8 mouse cellular contexts compared by ENCODE assay signal in the genomic region with DNA sequence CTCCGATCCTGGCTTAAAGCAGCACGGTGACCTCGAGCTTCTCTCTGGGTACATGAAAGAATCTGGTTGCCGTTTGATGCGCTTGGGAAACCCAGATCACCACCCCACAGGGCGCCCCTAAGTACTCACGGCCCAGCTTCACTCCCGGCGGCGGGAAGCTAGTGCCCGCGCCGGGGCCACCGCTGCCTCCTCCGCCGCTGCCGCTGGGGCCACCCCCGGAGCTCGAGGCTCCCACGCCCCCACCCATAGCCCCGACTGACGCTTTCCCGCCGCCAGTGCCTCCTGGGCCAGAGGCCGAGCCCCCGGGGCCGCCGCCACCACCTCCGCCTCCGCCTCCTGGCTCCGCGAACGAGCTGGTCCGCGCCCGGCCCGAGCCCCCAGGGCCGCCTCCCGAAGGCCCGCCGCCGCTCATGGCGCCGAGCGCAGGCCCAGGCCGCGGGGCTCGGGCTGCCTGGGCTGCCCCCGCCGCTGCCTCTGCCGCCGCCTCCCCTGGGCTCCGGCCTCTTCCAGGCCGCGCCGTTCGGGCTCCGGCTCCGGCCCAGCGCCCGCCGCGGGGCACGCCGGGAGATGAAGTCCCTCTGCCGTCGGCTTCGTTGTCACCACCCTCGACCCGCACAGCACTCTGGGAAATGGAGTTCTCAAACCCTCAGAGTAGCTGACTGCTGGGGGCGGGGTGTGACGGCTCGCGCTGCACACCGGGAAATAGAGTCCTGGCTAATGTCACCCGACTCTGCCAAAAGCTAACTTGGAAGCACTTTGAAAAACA. TPM values are rescaled to one million over a fixed set of nuclear protein-coding genes. Genes with fewer than 3 reads are reported as not detected.
DNase-seq lines count a peak whose midpoint lies in the region; ATAC-seq and TF ChIP-seq lines count a peak whose summit lies in the region.

A gene (minus strand): TSS at position 603 of the 766 bp plus-strand sequence.

- peak within 1 kb of the TSS; percentile 94 for H3K9ac ChIP-seq in heart, embryonic 12.5 days
- peak within 1 kb of the TSS; percentile 98 for H3K9ac ChIP-seq in liver, embryonic 12.5 days

- H3K4me2 ChIP-seq in heart, embryonic 12.5 days, result peak within 1 kb of the TSS; percentile 82
- peak within 1 kb of the TSS; percentile 91 for H3K4me2 ChIP-seq in liver, embryonic 12.5 days

- DNase-seq in B cell, adult 2 months, result peak; percentile 97 to 98
- peak; percentile 99 for DNase-seq in kidney, postnatal 10 days
- DNase-seq in natural killer cell, adult 2 months (ENCODE audit: low spot score in 2 of 2), result peak; percentile 96

- H3K9me3 ChIP-seq in heart, embryonic 12.5 days (replicated peaks), result no peaks in the 10 kb centered on the region
- H3K9me3 ChIP-seq in liver, embryonic 12.5 days (replicated peaks), result no peaks in the 10 kb centered on the region

- peak within 1 kb of the TSS; percentile 84 for H3K4me3 ChIP-seq in bone marrow, adult 2 months (replicated peaks; ENCODE audit: control insufficient read depth, low read depth, low read length)
- peak within 1 kb of the TSS; percentile 77 for H3K4me3 ChIP-seq in heart, embryonic 12.5 days
- peak within 1 kb of the TSS; percentile 90 for H3K4me3 ChIP-seq in liver, embryonic 12.5 days
- H3K4me3 ChIP-seq in testis, adult 2 months (ENCODE audit: control insufficient read depth, low read depth, low read length), result peak within 1 kb of the TSS; percentile 86

- H3K36me3 ChIP-seq in heart, embryonic 12.5 days, result peaks cover 30% of the 10 kb centered on the region
- H3K36me3 ChIP-seq in liver, embryonic 12.5 days, result peaks cover 40% of the 10 kb centered on the region
- no peaks in the 10 kb centered on the region; the same call in none of the 2 replicates for H3K36me3 ChIP-seq in testis, adult 2 months (ENCODE audit: control insufficient read depth, insufficient read depth, low read length)

- ATAC-seq in erythroid progenitor cell, adult 5-6 weeks (replicated peaks; ENCODE audit: low FRiP score, poor library complexity, severe bottlenecking), result peak; percentile 73
- peak; percentile 91 for ATAC-seq in heart, embryonic 12.5 days (ENCODE audit: insufficient number of reproducible peaks, low FRiP score)
- ATAC-seq in liver, embryonic 12.5 days, result peak; percentile 82

- under 1% methylated on average over 75 of the region's 76 CpGs for WGBS in bone marrow, adult 2 months
- WGBS in heart, embryonic 12.5 days, result 0% methylated on average over 66 of the region's 76 CpGs
- WGBS in liver, embryonic 12.5 days (ENCODE audit: insufficient replicate concordance), result under 1% methylated on average over 54 of the region's 76 CpGs

- H3K27ac ChIP-seq in bone marrow, adult 2 months (ENCODE audit: control insufficient read depth, insufficient read depth, low read depth, low read length, poor library complexity), result peak within 1 kb of the TSS; percentile 78
- H3K27ac ChIP-seq in heart, embryonic 12.5 days (ENCODE audit: poor library complexity, severe bottlenecking), result peak within 1 kb of the TSS; percentile 88
- peak within 1 kb of the TSS; percentile 93 for H3K27ac ChIP-seq in liver, embryonic 12.5 days
- peak within 1 kb of the TSS; percentile 96 for H3K27ac ChIP-seq in testis, adult 2 months (ENCODE audit: control insufficient read depth, insufficient read depth, low read depth, low read length)

- TF ChIP-seq POLR2A in bone marrow, adult 2 months (IDR thresholded peaks at IDR 0.05; ENCODE audit: borderline replicate concordance, control insufficient read depth, low read depth, low read length), result peak; percentile 63; the same call in 1 of the 2 replicates
- TF ChIP-seq POLR2A in testis, adult 2 months (IDR thresholded peaks at IDR 0.05; ENCODE audit: control insufficient read depth, low read depth, low read length), result peak; percentile 72

- no peak for TF ChIP-seq CTCF in bone marrow, adult 2 months (IDR thresholded peaks at IDR 0.05; ENCODE audit: control insufficient read depth, insufficient read depth, low read length)
- TF ChIP-seq CTCF in testis, adult 2 months (IDR thresholded peaks at IDR 0.05; ENCODE audit: control insufficient read depth, insufficient read depth, insufficient replicate concordance, low read depth, low read length), result no peak

- peaks cover 2% of the 10 kb centered on the region; the same call in 1 of the 2 replicates for H3K4me1 ChIP-seq in bone marrow, adult 2 months (ENCODE audit: control insufficient read depth, insufficient read depth, low read length)
- H3K4me1 ChIP-seq in heart, embryonic 12.5 days (replicated peaks), result peaks cover 26% of the 10 kb centered on the region
- peaks cover 45% of the 10 kb centered on the region for H3K4me1 ChIP-seq in liver, embryonic 12.5 days
- peaks cover 11% of the 10 kb centered on the region for H3K4me1 ChIP-seq in testis, adult 2 months (ENCODE audit: control insufficient read depth, insufficient read depth, low read length)

- no peaks in the 10 kb centered on the region for H3K27me3 ChIP-seq in heart, embryonic 12.5 days (replicated peaks)
- H3K27me3 ChIP-seq in liver, embryonic 12.5 days (replicated peaks), result no peaks in the 10 kb centered on the region
- H3K27me3 ChIP-seq in testis, adult 2 months (ENCODE audit: control insufficient read depth, insufficient read depth, low read length), result no peaks in the 10 kb centered on the region

RNA-seq across cellular contexts. Expression of the gene that starts here (rescaled TPM):
- 53.6 and 56.8 TPM in 2 replicates for polyA plus RNA-seq in bone marrow, adult 2 months (2011; ENCODE audit: insufficient read depth, insufficient read length, low replicate concordance, missing spikeins)
- 122 and 132 TPM in 2 replicates for total RNA-seq in erythroid progenitor cell, adult 5-6 weeks (2015; ENCODE audit: low replicate concordance)
- 53.0 and 74.3 TPM in 2 replicates for total RNA-seq in erythroid progenitor cell, adult 5-6 weeks (2017; ENCODE audit: low replicate concordance)
- polyA plus RNA-seq in heart, embryonic 12.5 days (2016; fragmentation: Nextera tagmentation; extraction: Ambion mirVana), result 12.1 and 12.7 TPM in 2 replicates
- 13.0 and 14.4 TPM in 2 replicates for polyA plus RNA-seq in liver, embryonic 12.5 days (2016; fragmentation: Nextera tagmentation; extraction: Ambion mirVana)
- polyA plus RNA-seq in testis, adult 2 months (2012; rRNA removed), result 91.9 and 94.8 TPM in 2 replicates

Comparison
In these comparisons a context has a peak if more than half of its experiments do, and no peak if none do; other contexts are left out.
1. Peak in every context shown above with its lines: DNase-seq, ATAC-seq, H3K4me3 ChIP-seq and H3K27ac ChIP-seq.